Mouse (Mus musculus): Measurements from ENCODE around the gene Cdc42se2.

- no peak for TF ChIP-seq CTCF (IDR thresholded peaks at IDR 0.05; ENCODE audit: borderline replicate concordance, control insufficient read depth, extremely low read depth, insufficient read depth, low read length, poor library complexity)
- TF ChIP-seq POLR2A (IDR thresholded peaks at IDR 0.05; ENCODE audit: control insufficient read depth, extremely low read depth, insufficient read depth, low read length, poor library complexity): no peak
These were observed 91.5 kb downstream of the Cdc42se2 start for GRCm38 (mm10) chr11:54695951-54696350.

Measured in thymus, adult 2 months (tissue).